8 mouse cellular contexts compared by ENCODE assay signal in genomic region chr14:55855101-55855561, GRCm38 (mm10). TPM values are rescaled to one million over a fixed set of nuclear protein-coding genes. Genes with fewer than 3 reads are reported as not detected.
DNase-seq lines count a peak whose midpoint lies in the region; ATAC-seq and TF ChIP-seq lines count a peak whose summit lies in the region.

No protein-coding gene starts in this region.

- peak overlapping the region; percentile 42 for H3K4me3 ChIP-seq in cerebellum, adult 2 months (replicated peaks; ENCODE audit: insufficient read depth, low read depth, low read length)
- peak overlapping the region; percentile 74 for H3K4me3 ChIP-seq in embryonic facial prominence, embryonic 12.5 days
- H3K4me3 ChIP-seq in hindbrain, embryonic 10.5 days = peak overlapping the region; percentile 74
- peak overlapping the region; percentile 66 for H3K4me3 ChIP-seq in neural tube, embryonic 12.5 days

- peaks cover 8% of the 10 kb centered on the region; the same call in 1 of the 2 replicates for H3K36me3 ChIP-seq in embryonic facial prominence, embryonic 12.5 days
- peaks cover 22% of the 10 kb centered on the region for H3K36me3 ChIP-seq in hindbrain, embryonic 10.5 days
- H3K36me3 ChIP-seq in neural tube, embryonic 12.5 days = peaks cover 6% of the 10 kb centered on the region

- WGBS in cerebellum, adult 2 months = 67% methylated on average over 4 of the region's 4 CpGs
- 0% methylated on average over 4 of the region's 4 CpGs for WGBS in embryonic facial prominence, embryonic 12.5 days
- 3% methylated on average over 4 of the region's 4 CpGs for WGBS in hindbrain, embryonic 10.5 days
- WGBS in neural tube, embryonic 12.5 days = 6% methylated on average over 4 of the region's 4 CpGs

- no peak for TF ChIP-seq CTCF in cerebellum, adult 2 months (IDR thresholded peaks at IDR 0.05; ENCODE audit: borderline replicate concordance, insufficient read depth, low read depth, low read length)

- ATAC-seq in cerebellum, adult (ENCODE audit: insufficient number of reproducible peaks, low FRiP score, low TSS enrichment) = no peak
- ATAC-seq in embryonic facial prominence, embryonic 12.5 days (ENCODE audit: insufficient number of reproducible peaks, insufficient read depth, low FRiP score, low TSS enrichment) = peak; percentile 30
- peak; percentile 17; the same call in 1 of the 2 replicates for ATAC-seq in neural tube, embryonic 12.5 days (ENCODE audit: low FRiP score, low read depth)
- no peak for ATAC-seq in activated CD4-positive, CD25-positive, alpha-beta regulatory T cell, adult 4 months

- H3K4me1 ChIP-seq in cerebellum, adult 2 months (ENCODE audit: control insufficient read depth, insufficient read depth, low read length) = no peaks in the 10 kb centered on the region; the same call in 1 of the 2 replicates
- H3K4me1 ChIP-seq in embryonic facial prominence, embryonic 12.5 days = peaks cover 63% of the 10 kb centered on the region
- H3K4me1 ChIP-seq in hindbrain, embryonic 10.5 days (replicated peaks) = peaks cover 71% of the 10 kb centered on the region
- peaks cover 42% of the 10 kb centered on the region for H3K4me1 ChIP-seq in neural tube, embryonic 12.5 days

- H3K9ac ChIP-seq in embryonic facial prominence, embryonic 12.5 days = peak overlapping the region; percentile 84
- peak overlapping the region; percentile 75 for H3K9ac ChIP-seq in neural tube, embryonic 12.5 days

- 0 out of 2 replicates have a peak overlapping the region, but pooled peaks have one; percentile 17 for H3K27ac ChIP-seq in cerebellum, adult 2 months (ENCODE audit: insufficient read depth, low read length)
- H3K27ac ChIP-seq in embryonic facial prominence, embryonic 12.5 days = peak overlapping the region; percentile 98
- peak overlapping the region; percentile 96 for H3K27ac ChIP-seq in hindbrain, embryonic 10.5 days
- no peak overlapping the region for H3K27ac ChIP-seq in neural tube, embryonic 12.5 days

- peak overlapping the region; percentile 82 for H3K4me2 ChIP-seq in embryonic facial prominence, embryonic 12.5 days (replicated peaks)
- peak overlapping the region; percentile 87 for H3K4me2 ChIP-seq in neural tube, embryonic 12.5 days (replicated peaks)

- no peak for DNase-seq in cerebellum, adult 2 months
- peak; percentile 60 for DNase-seq in hindbrain, embryonic 10.5 days (ENCODE audit: low spot score)
- DNase-seq in liver = peak; percentile 52
- DNase-seq in layer of hippocampus, adult 11-12 months (ENCODE audit: low spot score) = no peak

- no peak for TF ChIP-seq POLR2A in cerebellum, adult 2 months (IDR thresholded peaks at IDR 0.05; ENCODE audit: borderline replicate concordance, insufficient read depth, low read length)

- H3K27me3 ChIP-seq in cerebellum, adult 2 months (ENCODE audit: control insufficient read depth, insufficient read depth, low read length) = no peaks in the 10 kb centered on the region
- no peaks in the 10 kb centered on the region for H3K27me3 ChIP-seq in embryonic facial prominence, embryonic 12.5 days
- no peaks in the 10 kb centered on the region for H3K27me3 ChIP-seq in hindbrain, embryonic 10.5 days (ENCODE audit: insufficient read depth, poor library complexity, severe bottlenecking)
- no peaks in the 10 kb centered on the region for H3K27me3 ChIP-seq in neural tube, embryonic 12.5 days (replicated peaks)

- no peaks in the 10 kb centered on the region for H3K9me3 ChIP-seq in embryonic facial prominence, embryonic 12.5 days
- H3K9me3 ChIP-seq in hindbrain, embryonic 10.5 days = no peaks in the 10 kb centered on the region
- no peaks in the 10 kb centered on the region for H3K9me3 ChIP-seq in neural tube, embryonic 12.5 days

RNA-seq across cellular contexts. Expression of gene Nynrin, which starts 1.3 kb away (rescaled TPM):
- 4.5 and 4.8 TPM in 2 replicates for polyA plus RNA-seq in cerebellum, adult 2 months (2012; rRNA removed)
- 41.4 and 41.7 TPM in 2 replicates for polyA plus RNA-seq in embryonic facial prominence, embryonic 12.5 days (2016; fragmentation: Nextera tagmentation; extraction: Ambion mirVana)
- polyA plus RNA-seq in hindbrain, embryonic 10.5 days (2016; fragmentation: Nextera tagmentation; extraction: Ambion mirVana) = 24.1 and 24.4 TPM in 2 replicates
- 19.7 and 21.5 TPM in 2 replicates for polyA plus RNA-seq in neural tube, embryonic 12.5 days (2016; fragmentation: Nextera tagmentation; extraction: Ambion mirVana)
- polyA plus RNA-seq in activated CD4-positive, CD25-positive, alpha-beta regulatory T cell, adult 4 months (2017; shearing (Covaris generic)) = under 1 TPM in 1 of 2 experiments, not detected in 1; 0.08 TPM

RNA-seq across cellular contexts. Expression of gene Cbln3, which starts 29.1 kb away (rescaled TPM):
- polyA plus RNA-seq in cerebellum, adult 2 months (2012; rRNA removed) = 534 and 635 TPM in 2 replicates
- polyA plus RNA-seq in embryonic facial prominence, embryonic 12.5 days (2016; fragmentation: Nextera tagmentation; extraction: Ambion mirVana) = 0.28 and 0.42 TPM in 2 replicates
- polyA plus RNA-seq in hindbrain, embryonic 10.5 days (2016; fragmentation: Nextera tagmentation; extraction: Ambion mirVana) = 0.12 and 0.33 TPM in 2 replicates
- polyA plus RNA-seq in neural tube, embryonic 12.5 days (2016; fragmentation: Nextera tagmentation; extraction: Ambion mirVana) = 0.25 and 0.28 TPM in 2 replicates
- polyA plus RNA-seq in activated CD4-positive, CD25-positive, alpha-beta regulatory T cell, adult 4 months (2017; shearing (Covaris generic)) = under 1 TPM in 1 of 2 experiments, not detected in 1; 0.24 TPM

RNA-seq across cellular contexts. Expression of gene Khnyn, which starts 29.6 kb away (rescaled TPM):
- polyA plus RNA-seq in cerebellum, adult 2 months (2012; rRNA removed) = 47.4 and 52.8 TPM in 2 replicates
- 31.6 and 31.8 TPM in 2 replicates for polyA plus RNA-seq in embryonic facial prominence, embryonic 12.5 days (2016; fragmentation: Nextera tagmentation; extraction: Ambion mirVana)
- 21.4 and 24.2 TPM in 2 replicates for polyA plus RNA-seq in hindbrain, embryonic 10.5 days (2016; fragmentation: Nextera tagmentation; extraction: Ambion mirVana)
- 18.3 and 19.7 TPM in 2 replicates for polyA plus RNA-seq in neural tube, embryonic 12.5 days (2016; fragmentation: Nextera tagmentation; extraction: Ambion mirVana)
- 10 to 100 TPM in 1 of 2 experiments, 1 to 10 TPM in 1; 9.9 to 11.6 TPM for polyA plus RNA-seq in activated CD4-positive, CD25-positive, alpha-beta regulatory T cell, adult 4 months (2017; shearing (Covaris generic))

RNA-seq across cellular contexts. Expression of gene Nfatc4, which starts 32.2 kb away (rescaled TPM):
- 1.5 and 1.7 TPM in 2 replicates for polyA plus RNA-seq in cerebellum, adult 2 months (2012; rRNA removed)
- polyA plus RNA-seq in embryonic facial prominence, embryonic 12.5 days (2016; fragmentation: Nextera tagmentation; extraction: Ambion mirVana) = 154 and 161 TPM in 2 replicates
- polyA plus RNA-seq in hindbrain, embryonic 10.5 days (2016; fragmentation: Nextera tagmentation; extraction: Ambion mirVana) = 34.0 and 34.6 TPM in 2 replicates
- polyA plus RNA-seq in neural tube, embryonic 12.5 days (2016; fragmentation: Nextera tagmentation; extraction: Ambion mirVana) = 22.0 and 24.8 TPM in 2 replicates
- not detected for polyA plus RNA-seq in activated CD4-positive, CD25-positive, alpha-beta regulatory T cell, adult 4 months (2017; shearing (Covaris generic))

RNA-seq across cellular contexts. Expression of gene Sdr39u1, which starts 45.0 kb away (rescaled TPM):
- polyA plus RNA-seq in cerebellum, adult 2 months (2012; rRNA removed) = 214 and 218 TPM in 2 replicates
- polyA plus RNA-seq in embryonic facial prominence, embryonic 12.5 days (2016; fragmentation: Nextera tagmentation; extraction: Ambion mirVana) = 69.9 and 77.7 TPM in 2 replicates
- 33.2 and 38.1 TPM in 2 replicates for polyA plus RNA-seq in hindbrain, embryonic 10.5 days (2016; fragmentation: Nextera tagmentation; extraction: Ambion mirVana)
- polyA plus RNA-seq in neural tube, embryonic 12.5 days (2016; fragmentation: Nextera tagmentation; extraction: Ambion mirVana) = 59.9 and 66.0 TPM in 2 replicates
- 10 to 100 TPM; 66.2 to 86.2 TPM for polyA plus RNA-seq in activated CD4-positive, CD25-positive, alpha-beta regulatory T cell, adult 4 months (2017; shearing (Covaris generic))

Comparison
In these comparisons a context has a peak if more than half of its experiments do, and no peak if none do; other contexts are left out.
1. DNase-seq: peak in hindbrain, embryonic 10.5 days (single experiment) and liver (single experiment); none in cerebellum, adult 2 months (0 of 2) and layer of hippocampus, adult 11-12 months (single experiment).
2. ATAC-seq: peak in embryonic facial prominence, embryonic 12.5 days (single experiment) and neural tube, embryonic 12.5 days (single experiment); none in cerebellum, adult (single experiment) and activated CD4-positive, CD25-positive, alpha-beta regulatory T cell, adult 4 months (single experiment).
3. RNA of gene Cbln3, which starts 29.1 kb away (polyA plus RNA-seq): 534 to 635 TPM in cerebellum, adult 2 months; 0.12 to 0.33 TPM in hindbrain, embryonic 10.5 days, 0.28 to 0.42 TPM in embryonic facial prominence, embryonic 12.5 days, 0.25 to 0.28 TPM in neural tube, embryonic 12.5 days and 0.24 TPM in activated CD4-positive, CD25-positive, alpha-beta regulatory T cell, adult 4 months; every median in the first group is over 100 times any median in the second.
4. Peak in every context shown above with its lines, with median percentiles within 50 percentile points of each other: H3K4me3 ChIP-seq.